Mouse (Mus musculus) CH12.LX (cell line): Measurements from ENCODE around the gene 4930539E08Rik. TPM values are rescaled to one million over a fixed set of nuclear protein-coding genes. Genes with fewer than 3 reads are reported as not detected.

Experiments
- DNase-seq: peaks from one replicate; pipeline ENCODE4 v3.0.0-alpha.2; 2013; ENCODE audit errors: extremely low read depth
- H3K27ac ChIP-seq: 2 replicates; pipeline ENCODE4 v1.5.1; 2012; ENCODE audit warnings: low read depth, mild to moderate bottlenecking, control low read depth, moderate library complexity; ENCODE audit not compliant: insufficient read depth
- H3K27me3 ChIP-seq: replicated peaks from 2 replicates; pipeline ENCODE3; 2012; ENCODE audit warnings: inconsistent platforms
- H3K36me3 ChIP-seq, 2 experiments: replicated peaks in 1 of 2; 2 replicates each; pipeline versions ENCODE3 to v1.6.1; 2012; ENCODE audit warnings: inconsistent platforms in 1 of 2, low read length in 1 of 2, mild to moderate bottlenecking in 1 of 2, mixed read lengths in 1 of 2, moderate library complexity in 1 of 2; ENCODE audit not compliant: control insufficient read depth in 1 of 2, insufficient read depth in 1 of 2
- H3K4me1 ChIP-seq, 2 experiments: 2 replicates each; pipeline ENCODE4 v1.6.1; 2012; ENCODE audit warnings: inconsistent platforms in 1 of 2, moderate library complexity in 1 of 2; ENCODE audit not compliant: insufficient read depth in 2 of 2, control insufficient read depth in 1 of 2
- H3K4me2 ChIP-seq: 2 replicates; pipeline ENCODE4 v1.6.1; 2012; ENCODE audit warnings: low read depth, mild to moderate bottlenecking, control low read depth; ENCODE audit not compliant: poor library complexity, insufficient read depth, severe bottlenecking
- H3K4me3 ChIP-seq, 3 experiments: fragments of 150-350 bp in 1 of 3; sonication (generic) in 1 of 3; replicated peaks in 1 of 3; 2 replicates each; pipeline versions ENCODE3 to v1.5.1; 2011 to 2012; ENCODE audit warnings: low read depth in 2 of 3, low read length in 2 of 3, mild to moderate bottlenecking in 2 of 3, moderate library complexity in 2 of 3, control low read depth in 1 of 3, improper control_type of control experiment in 1 of 3, inconsistent platforms in 1 of 3, mixed read lengths in 1 of 3; ENCODE audit not compliant: poor library complexity in 1 of 3
- H3K79me2 ChIP-seq: replicated peaks from 2 replicates; pipeline ENCODE4 v1.6.1; 2012; ENCODE audit warnings: mild to moderate bottlenecking, moderate library complexity; ENCODE audit not compliant: control insufficient read depth, poor library complexity, insufficient read depth, severe bottlenecking; ENCODE audit errors: extremely low read depth
- H3K9ac ChIP-seq: 2 replicates; pipeline ENCODE4 v1.6.1; 2012; ENCODE audit warnings: low read depth, mild to moderate bottlenecking, control low read depth, moderate library complexity; ENCODE audit not compliant: insufficient read depth
- H3K9me3 ChIP-seq: replicated peaks from 2 replicates; pipeline ENCODE3; 2012; ENCODE audit warnings: low read length, inconsistent platforms, mixed read lengths
- CHD2 ChIP-seq: IDR thresholded peaks from 2 replicates; pipeline ENCODE4 v1.6.1; 2011; ENCODE audit warnings: low read length, improper control_type of control experiment
- E2F4 ChIP-seq: IDR thresholded peaks from 2 replicates; pipeline ENCODE4 v1.6.1; 2011; ENCODE audit warnings: low read depth, low read length, improper control_type of control experiment; ENCODE audit not compliant: insufficient replicate concordance
- HCFC1 ChIP-seq: IDR thresholded peaks from 2 replicates; pipeline ENCODE4 v1.6.1; 2012; ENCODE audit warnings: low read depth, mild to moderate bottlenecking, inconsistent platforms, low read length, improper control_type of control experiment
- JUND ChIP-seq: conservative IDR thresholded peaks from 2 replicates; pipeline ENCODE4 v1.6.1; 2011; ENCODE audit warnings: low read depth, low read length, improper control_type of control experiment
- KAT2A ChIP-seq: IDR thresholded peaks from 2 replicates; pipeline ENCODE4 v1.6.1; 2012; ENCODE audit warnings: low read length, improper control_type of control experiment, inconsistent platforms; ENCODE audit not compliant: insufficient replicate concordance
- MAFK ChIP-seq: IDR thresholded peaks from 2 replicates; pipeline ENCODE4 v1.6.1; 2011; ENCODE audit warnings: low read length, improper control_type of control experiment; ENCODE audit not compliant: insufficient replicate concordance
- NELFE ChIP-seq: IDR thresholded peaks from 2 replicates; pipeline ENCODE4 v1.6.1; 2011; ENCODE audit warnings: low read depth, low read length, improper control_type of control experiment
- NRF1 ChIP-seq: IDR thresholded peaks from 2 replicates; pipeline ENCODE4 v1.6.1; 2014; ENCODE audit warnings: low read depth, mild to moderate bottlenecking, inconsistent platforms, low read length, improper control_type of control experiment, moderate library complexity
- PAX5 ChIP-seq: IDR thresholded peaks from 2 replicates; pipeline ENCODE4 v1.6.1; 2012; ENCODE audit warnings: low read length, inconsistent platforms, mixed read lengths
- POLR2AphosphoS2 ChIP-seq: IDR thresholded peaks from 2 replicates; pipeline ENCODE4 v1.6.1; 2011; ENCODE audit warnings: low read depth, low read length, improper control_type of control experiment
- RAD21 ChIP-seq: IDR thresholded peaks from 2 replicates; pipeline ENCODE4 v1.6.1; 2011; ENCODE audit warnings: low read depth, mild to moderate bottlenecking, low read length, improper control_type of control experiment, moderate library complexity
- SMC3 ChIP-seq: IDR thresholded peaks from 2 replicates; pipeline ENCODE4 v1.6.1; 2011; ENCODE audit warnings: low read depth, low read length, improper control_type of control experiment
- TBP ChIP-seq: conservative IDR thresholded peaks from 2 replicates; pipeline ENCODE4 v1.6.1; 2011; ENCODE audit warnings: low read depth, low read length, improper control_type of control experiment
- TCF12 ChIP-seq: IDR thresholded peaks from 2 replicates; pipeline ENCODE4 v1.6.1; 2014; ENCODE audit warnings: low read depth, mild to moderate bottlenecking, inconsistent platforms, low read length, improper control_type of control experiment
- ZKSCAN1 ChIP-seq: IDR thresholded peaks from 2 replicates; pipeline ENCODE4 v1.6.1; 2012; ENCODE audit warnings: low read depth, inconsistent platforms, low read length, improper control_type of control experiment, borderline replicate concordance
- ZMIZ1 ChIP-seq: IDR thresholded peaks from 2 replicates; pipeline ENCODE4 v1.6.1; 2012; ENCODE audit warnings: low read depth, mild to moderate bottlenecking, inconsistent platforms, low read length, improper control_type of control experiment
- ZNF384 ChIP-seq: IDR thresholded peaks from 2 replicates; pipeline ENCODE4 v1.6.1; 2012; ENCODE audit warnings: low read depth, low read length, improper control_type of control experiment, inconsistent platforms
- dilution Hi-C: fragments of 300-500 bp; cut with MboI; formaldehyde crosslinking; loops from 2 replicates; pipeline ENCODE4 v1.14.3; 2020; ENCODE audit warnings: low sequenced_read_pairs; ENCODE audit not compliant: extremely low pct_unique_long_range_greater_than_20kb, extremely low pct_ligation_motif_present
- in situ Hi-C: fragments of 300-500 bp; cut with MboI; formaldehyde crosslinking; loops from 3 replicates; pipeline ENCODE4 v1.14.3; 2019; ENCODE audit warnings: low sequenced_read_pairs, low pct_ligation_motif_present, low pct_unique_long_range_greater_than_20kb, mixed read lengths
- polyA plus RNA-seq: library from polyadenylated mRNA; unstranded; fragments of >175 nt; gene quantifications from 2 replicates; pipeline ENCODE4 v1.2.1, GENCODE M21; 2012; ENCODE audit warnings: low read depth; ENCODE audit not compliant: insufficient read length
- total RNA-seq, 2 experiments: library from RNA; depleted of rRNA; stranded (reverse); fragments of 300-350 nt in 1 of 2; fragments of >200 nt in 1 of 2; gene quantifications; 2 replicates each; pipeline ENCODE4 v1.2.3; 2012 to 2014

Gene 4930539E08Rik
- total and polyA plus RNA-seq, 3 experiments = 0.62 to 1.4 (median 1.4) TPM

DNA sequence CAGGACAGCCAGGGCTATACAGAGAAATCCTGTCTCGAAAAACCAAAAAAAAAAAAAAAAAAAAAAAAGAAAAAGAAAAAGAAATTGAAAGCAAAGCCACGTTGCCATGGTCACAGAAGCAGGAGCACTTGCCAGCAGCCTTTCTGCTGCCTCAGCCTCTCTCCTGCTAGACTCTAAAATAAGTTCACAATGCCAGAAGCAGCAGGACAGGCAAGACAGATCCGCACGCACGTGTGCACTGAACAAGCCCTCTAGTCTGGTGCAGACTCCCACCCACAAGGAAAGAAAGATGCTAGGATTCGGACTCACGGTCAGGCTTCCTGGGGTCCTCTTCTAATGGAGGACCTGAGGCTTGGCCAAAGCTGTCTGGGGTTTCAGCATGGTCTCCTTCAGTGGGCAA is 7.2 kb downstream of the 4930539E08Rik start:
- no peaks in the 10 kb centered on the region for H3K9me3 ChIP-seq
- no peaks in the 10 kb centered on the region for H3K79me2 ChIP-seq
- H3K9ac ChIP-seq = no peak overlapping the region
- peaks cover 4% of the 10 kb centered on the region for H3K27me3 ChIP-seq
- DNase-seq = no peak
- dilution Hi-C loops (no loop called here), in situ Hi-C loops (loop anchor here (10.0 kb wide), 1 partner anchor 107 kb away; no protein-coding TSS in a partner anchor)
- no peak for TF ChIP-seq ZNF384
- TF ChIP-seq E2F4 = no peak
- TF ChIP-seq RAD21 = no peak
- no peak for TF ChIP-seq POLR2AphosphoS2
- TF ChIP-seq JUND = no peak
- no peak for TF ChIP-seq MAFK
- TF ChIP-seq NRF1 = no peak
- TF ChIP-seq CHD2 = no peak
- no peak for TF ChIP-seq NELFE
- no peak for TF ChIP-seq ZKSCAN1
- TF ChIP-seq PAX5 = no peak
- no peak for TF ChIP-seq TCF12
- TF ChIP-seq KAT2A = no peak
- no peaks in the 10 kb centered on the region for H3K36me3 ChIP-seq
- no peaks in the 10 kb centered on the region for H3K4me1 ChIP-seq
- H3K27ac ChIP-seq = no peak overlapping the region
- H3K4me3 ChIP-seq = no peak overlapping the region
- no peak overlapping the region for H3K4me2 ChIP-seq

DNA sequence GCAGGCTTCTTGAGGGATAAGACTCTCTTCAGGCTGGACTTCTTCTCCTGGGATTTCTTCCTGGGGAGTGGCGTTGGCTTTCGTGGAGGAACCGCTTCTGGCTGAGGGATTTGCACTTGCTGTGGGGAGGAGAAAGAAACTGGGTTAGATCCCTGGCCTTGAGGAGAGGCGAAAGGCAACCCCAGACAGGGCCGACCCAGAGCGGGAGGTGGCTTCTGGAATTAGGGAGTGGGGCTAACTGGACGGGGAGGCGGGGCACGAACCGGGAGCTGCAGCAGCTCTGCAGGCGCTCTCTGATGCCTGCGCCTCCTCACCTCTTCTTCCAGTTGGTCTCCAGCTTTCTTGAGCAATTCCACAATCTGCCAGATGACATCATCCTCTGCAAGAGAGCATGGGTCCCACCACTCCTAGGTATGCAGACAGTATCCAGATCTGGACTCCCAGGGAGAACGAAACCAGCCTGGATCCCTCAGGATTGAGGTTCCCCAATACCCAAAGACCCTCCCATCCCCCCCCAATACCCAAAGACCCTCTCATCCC is 9.7 kb downstream of the 4930539E08Rik start:
- Histone ChIP-seq H3K27ac (no peak overlapping the region), H3K4me3 (no peak overlapping the region), H3K9me3 (peaks cover 11% of the 10 kb centered on the region), H3K4me1 (no peaks in the 10 kb centered on the region), H3K4me2 (no peak overlapping the region), H3K79me2 (no peaks in the 10 kb centered on the region), H3K9ac (no peak overlapping the region), H3K36me3 (no peaks in the 10 kb centered on the region), H3K27me3 (peaks cover 7% of the 10 kb centered on the region)
- TF ChIP-seq HCFC1 = no peak
- no peak for TF ChIP-seq ZMIZ1
- TF ChIP-seq MAFK = no peak
- no peak for TF ChIP-seq POLR2AphosphoS2
- TF ChIP-seq SMC3 = no peak
- TF ChIP-seq ZKSCAN1 = no peak
- no peak for TF ChIP-seq TBP
- TF ChIP-seq PAX5 = no peak
- dilution Hi-C loops (no loop called here), in situ Hi-C loops (loop anchor here (10.0 kb wide), 1 partner anchor 109 kb away; no protein-coding TSS in a partner anchor)
- no peak for DNase-seq
